Mouse (Mus musculus) myocyte (in vitro differentiated cells): ENCODE data around the gene Bivm.

Source experiments
- MAX ChIP-seq: IDR thresholded peaks from one replicate; pipeline ENCODE4 v1.6.1; 2011; ENCODE audit warnings: low read depth, mild to moderate bottlenecking, control low read depth
- MYOG ChIP-seq, 3 experiments: IDR thresholded peaks; one replicate each; pipeline ENCODE4 v1.6.1; 2011; ENCODE audit warnings: control low read depth in 2 of 3, low read depth in 2 of 3, mild to moderate bottlenecking in 2 of 3; ENCODE audit not compliant: insufficient read length in 2 of 3, control insufficient read depth in 1 of 3, insufficient read depth in 1 of 3
- POLR2A ChIP-seq: IDR thresholded peaks from one replicate; pipeline ENCODE4 v1.6.1; 2011; ENCODE audit warnings: low read depth, mild to moderate bottlenecking, control low read depth, moderate library complexity; ENCODE audit not compliant: insufficient read length
- USF1 ChIP-seq: IDR thresholded peaks from one replicate; pipeline ENCODE4 v1.6.1; 2011; ENCODE audit warnings: low read depth, mild to moderate bottlenecking, control low read depth, moderate library complexity

GRCm38 (mm10) chr1:44140232-44140631, 21.5 kb downstream of the Bivm start:
- TF ChIP-seq USF1 (no peak), POLR2A (no peak), MYOG (IDR thresholded peaks at IDR 0.05; ENCODE audit: control insufficient read depth in 1 of 3, insufficient read depth in 1 of 3, insufficient read length in 2 of 3, low read depth in 2 of 3) (no peak), MAX (no peak)
